Mouse (Mus musculus) cerebellum, postnatal 10 days (tissue): ENCODE data around the gene Zkscan3.

ENCODE experiments used
- DNase-seq, 2 experiments: peaks; one replicate each; pipeline ENCODE4 v3.0.0; 2021; ENCODE audit warnings: mixed read lengths in 2 of 2

The Zkscan3 gene

DNA sequence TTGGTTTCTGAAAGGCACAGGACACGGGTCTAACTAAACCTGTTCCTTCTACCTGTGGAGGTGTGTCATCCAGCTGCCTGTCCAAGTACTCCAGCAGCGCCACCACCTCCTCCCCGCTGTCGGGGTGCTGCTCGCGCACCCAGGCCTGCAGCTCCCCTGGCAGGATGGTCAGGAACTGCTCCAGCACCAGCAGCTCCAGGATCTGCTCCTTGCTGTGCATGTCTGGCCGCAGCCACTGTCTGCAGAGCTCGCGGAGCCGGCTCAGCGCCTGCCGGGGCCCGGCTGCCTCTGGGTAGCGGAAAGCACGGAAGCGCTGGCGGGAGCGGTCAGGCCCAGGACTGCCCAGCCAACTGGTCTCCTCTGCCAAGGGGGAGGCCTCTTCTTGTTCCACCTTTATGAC lies 6.5 kb downstream of the Zkscan3 start:
- peak; percentile 39 to 48 for DNase-seq

DNA sequence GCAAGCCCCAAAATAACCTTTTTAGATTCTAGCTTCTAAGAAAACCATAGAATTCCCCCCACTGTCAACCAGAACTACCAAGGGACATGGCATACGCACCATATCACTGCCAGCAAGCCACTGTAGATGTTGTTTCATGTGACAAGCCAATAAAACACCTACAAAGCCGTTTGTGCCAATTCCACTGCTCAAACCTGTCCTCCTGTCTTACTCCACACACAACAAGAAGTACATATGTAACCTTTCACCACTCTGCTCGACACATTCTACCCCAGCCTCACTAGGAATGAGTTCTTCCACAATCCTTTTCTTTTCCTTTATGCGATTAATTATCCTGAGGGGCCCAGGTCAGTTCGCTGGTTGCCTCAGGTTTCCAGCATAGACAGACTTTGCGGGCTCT lies 6.9 kb downstream of the Zkscan3 start:
- no peak for DNase-seq

DNA sequence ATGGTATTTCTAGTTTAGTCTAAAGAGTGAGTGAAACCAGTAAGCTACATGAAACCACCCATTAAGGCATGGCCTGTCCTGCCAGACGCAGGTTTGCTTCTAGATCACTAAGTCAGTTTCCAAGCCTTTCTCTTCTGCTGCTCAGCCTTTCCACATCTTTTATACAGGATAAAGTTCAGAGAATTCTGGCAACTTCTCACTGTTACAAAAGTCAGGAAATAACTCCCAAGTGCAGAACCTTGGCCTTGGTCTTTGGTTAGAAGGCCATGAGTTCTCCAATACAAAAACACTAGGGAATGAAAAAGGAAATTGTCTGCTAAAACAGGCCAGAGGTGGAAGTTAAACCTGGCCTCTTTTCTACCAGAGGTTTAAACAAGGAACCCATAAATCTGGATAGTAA lies 7.3 kb downstream of the Zkscan3 start:
- no peak for DNase-seq

DNA sequence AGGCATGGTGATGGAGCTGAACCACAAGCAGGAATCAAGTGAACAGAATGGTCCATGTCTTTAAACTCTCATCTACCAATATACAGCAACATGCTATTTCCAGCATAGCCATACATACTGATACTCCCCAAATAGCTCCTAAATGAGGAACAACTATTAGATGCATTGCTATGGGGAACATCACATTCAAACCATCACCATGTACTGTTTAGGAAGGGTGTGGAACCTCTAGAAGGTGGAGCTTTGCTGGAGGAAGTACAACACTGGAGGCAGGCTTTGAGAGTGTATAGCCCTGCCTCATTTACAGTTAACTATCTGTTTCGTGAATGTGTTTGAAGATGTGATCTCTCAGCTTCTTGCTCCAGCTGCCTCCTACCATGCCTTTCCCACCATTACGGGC lies 24.8 kb downstream of the Zkscan3 start:
- no peak for DNase-seq

DNA sequence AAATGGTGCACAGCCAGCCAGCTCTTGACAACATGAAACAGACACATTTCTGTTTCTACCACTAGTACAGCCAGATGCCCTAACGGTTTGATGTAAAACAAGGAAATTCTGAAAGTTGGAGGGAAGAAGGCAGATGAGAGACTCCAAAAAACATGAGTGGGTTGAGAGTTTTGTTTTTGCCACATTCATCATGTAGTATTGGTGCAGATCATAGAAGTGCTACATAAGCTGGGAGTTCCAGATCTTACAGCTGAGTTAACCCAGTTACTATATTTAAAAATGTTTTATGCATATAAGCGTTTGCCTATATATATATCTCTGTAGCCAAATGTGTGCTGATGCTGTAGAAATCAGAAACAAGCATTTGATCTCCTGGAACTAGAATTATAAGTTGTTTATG lies 29.9 kb downstream of the Zkscan3 start:
- no peak for DNase-seq

DNA sequence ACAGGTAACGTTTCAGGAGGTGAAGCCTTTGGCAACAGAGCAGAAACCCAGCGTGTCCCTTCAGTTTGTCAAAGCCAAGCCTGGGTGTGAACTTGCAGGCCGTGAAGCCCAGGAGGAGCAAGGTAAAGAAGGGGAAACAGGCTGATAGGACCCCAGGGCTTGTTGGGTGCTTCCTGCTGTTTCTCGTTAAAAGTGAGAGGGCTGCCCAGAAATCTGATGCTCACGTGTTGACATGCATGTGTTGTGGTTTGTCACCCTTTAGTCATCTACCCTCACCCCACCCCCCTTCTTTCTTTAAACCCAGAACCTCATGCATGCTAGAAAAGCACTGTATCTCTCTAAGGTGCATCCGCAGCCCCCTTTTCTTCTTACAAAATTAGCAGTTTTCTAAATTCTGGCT lies 35.9 kb downstream of the Zkscan3 start:
- no peak for DNase-seq

DNA sequence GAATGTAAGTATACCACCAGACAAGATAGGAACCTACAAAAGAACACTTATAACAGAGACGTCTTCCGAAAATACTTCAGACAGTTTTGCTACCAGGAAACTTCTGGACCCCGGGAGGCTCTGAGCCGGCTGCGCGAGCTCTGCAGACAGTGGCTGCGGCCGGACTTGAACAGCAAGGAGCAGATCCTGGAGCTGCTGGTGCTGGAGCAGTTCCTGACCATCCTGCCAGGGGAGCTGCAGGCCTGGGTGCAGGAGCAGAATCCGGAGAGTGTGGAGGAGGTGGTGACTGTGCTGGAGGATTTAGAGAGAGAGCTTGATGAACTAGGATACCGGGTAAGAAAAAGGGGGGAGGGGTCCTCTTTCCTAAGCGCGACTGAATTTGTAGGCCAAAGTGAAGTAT lies 38.8 kb downstream of the Zkscan3 start:
- DNase-seq: peak; percentile 8 to 10

DNA sequence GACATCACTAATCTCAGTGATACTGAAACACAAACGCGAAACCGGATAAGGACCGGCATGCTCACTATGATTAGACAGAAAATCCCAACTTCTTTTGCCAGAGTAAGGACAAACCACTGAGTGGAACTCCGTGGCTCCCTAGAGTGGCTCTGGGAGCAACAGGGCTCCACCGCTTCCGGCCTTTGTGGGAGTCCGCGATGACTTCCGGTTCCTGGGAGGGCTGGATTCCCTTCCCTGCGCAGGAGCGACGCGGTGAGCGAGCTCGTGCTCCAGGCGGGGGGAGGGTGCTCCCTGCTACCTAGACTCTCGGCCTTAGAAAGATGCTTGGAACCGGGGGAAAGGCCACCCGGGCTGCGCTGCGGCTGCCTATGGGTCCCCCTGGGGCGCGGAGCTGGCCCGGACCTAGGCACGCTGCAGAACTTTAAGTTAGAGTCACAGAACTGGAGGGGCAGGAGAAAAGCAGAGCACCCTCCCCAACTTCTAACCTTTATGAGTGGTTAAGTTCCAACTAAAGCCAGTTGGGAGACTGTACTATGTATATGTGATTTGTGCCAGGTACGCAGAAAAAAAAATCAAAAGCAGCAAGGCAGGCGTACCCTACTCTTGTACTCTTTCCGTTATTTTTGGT lies 39.8 kb downstream of the Zkscan3 start, which contains the start of gene Zscan12:
Gene Zscan12 (plus strand): TSS at position 200 of the 628 bp plus-strand sequence.
- peak; percentile 89 to 93 for DNase-seq

DNA sequence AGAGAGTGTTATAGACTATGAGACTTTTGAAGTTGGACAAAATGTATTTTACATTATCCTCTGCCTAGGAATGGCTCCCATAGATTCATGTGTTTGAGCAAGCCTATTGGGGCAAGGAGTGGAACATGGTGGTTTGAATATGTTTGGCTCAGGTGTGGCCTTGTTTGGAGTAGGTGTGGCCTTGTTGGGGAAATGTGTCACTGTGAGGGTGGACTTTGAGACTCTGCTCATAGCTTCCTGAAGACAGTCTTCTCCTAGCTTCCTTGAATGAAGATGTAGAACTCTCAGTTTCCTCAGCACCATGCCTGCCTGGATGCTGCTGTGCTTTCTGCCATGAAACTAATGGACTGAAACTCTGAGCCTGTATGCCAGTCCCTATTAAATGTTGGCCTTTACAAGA lies 52.0 kb downstream of the Zkscan3 start:
- no peak for DNase-seq

DNA sequence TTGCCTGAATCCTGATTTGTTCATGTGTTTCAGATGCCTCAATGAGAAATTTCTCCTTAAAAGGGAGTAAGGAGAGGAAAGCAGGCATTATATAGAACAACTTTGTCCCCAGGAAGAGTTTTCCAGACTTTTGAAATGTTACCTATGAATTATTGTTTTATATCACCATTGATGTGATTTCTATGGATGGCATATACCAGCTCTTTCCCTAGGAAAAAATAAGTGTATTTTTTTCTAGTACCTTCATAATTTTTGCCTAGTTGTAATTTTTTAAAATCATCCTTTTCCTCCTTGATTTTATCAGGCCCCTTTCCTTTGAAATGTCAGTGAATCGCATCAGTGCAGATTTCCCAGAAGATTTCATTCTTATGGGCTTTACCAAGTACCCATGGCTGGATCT lies 55.9 kb downstream of the Zkscan3 start, which contains the start of gene Olfr1367:
Gene Olfr1367 (plus strand): TSS at position 301 of the 400 bp plus-strand sequence.
- DNase-seq: no peak
